Mouse (Mus musculus) spleen, adult 2 months (tissue): ENCODE measurements around the gene Atxn1. TPM values are rescaled to one million over a fixed set of nuclear protein-coding genes. Genes with fewer than 3 reads are reported as not detected.

ENCODE experiments used
- DNase-seq, 2 experiments: peaks; one replicate each; pipeline versions ENCODE4 v3.0.0 to v3.0.0-alpha.2; 2012 to 2021; ENCODE audit warnings: low spot score in 2 of 2, low read depth in 1 of 2
- H3K27ac ChIP-seq: fragments of 200-500 bp; 2 replicates; pipeline ENCODE4 v1.5.1; 2012; ENCODE audit warnings: low read length, inconsistent platforms; ENCODE audit not compliant: insufficient read depth
- H3K27me3 ChIP-seq: fragments of 200-500 bp; 2 replicates; pipeline ENCODE4 v1.6.1; 2012; ENCODE audit warnings: mild to moderate bottlenecking, moderate library complexity, low read length, inconsistent platforms; ENCODE audit not compliant: control insufficient read depth, insufficient read depth
- H3K36me3 ChIP-seq: fragments of 200-500 bp; 2 replicates; pipeline ENCODE4 v1.6.1; 2012; ENCODE audit warnings: mild to moderate bottlenecking, low read length, inconsistent platforms; ENCODE audit not compliant: control insufficient read depth, insufficient read depth
- H3K4me1 ChIP-seq: fragments of 200-500 bp; 2 replicates; pipeline ENCODE4 v1.6.1; 2011; ENCODE audit warnings: inconsistent platforms; ENCODE audit not compliant: control insufficient read depth, insufficient read depth, insufficient read length
- H3K4me3 ChIP-seq: fragments of 200-500 bp; 2 replicates; pipeline ENCODE4 v1.5.1; 2011; ENCODE audit warnings: mild to moderate bottlenecking, inconsistent platforms; ENCODE audit not compliant: insufficient read depth, insufficient read length; ENCODE audit errors: extremely low read depth
- CTCF ChIP-seq: fragments of 200-500 bp; IDR thresholded peaks from 2 replicates; pipeline ENCODE4 v1.5.1; 2011; ENCODE audit warnings: mild to moderate bottlenecking, inconsistent platforms; ENCODE audit not compliant: insufficient read depth, insufficient read length, insufficient replicate concordance; ENCODE audit errors: extremely low read depth
- POLR2A ChIP-seq: fragments of 200-500 bp; IDR thresholded peaks from 2 replicates; pipeline ENCODE4 v1.6.1; 2011; ENCODE audit warnings: low read depth, low read length, inconsistent platforms
- WGBS: fragments of 180-500 bp; shearing (Covaris S2); methylation state at CpG from one replicate; pipeline ENCODE4 v1.1.7; 2018; 5-methylcytosine and 5-hydroxymethylcytosine counted together
- polyA plus RNA-seq: library from polyadenylated mRNA; depleted of rRNA; stranded (reverse); fragments of >200 nt; gene quantifications from 2 replicates; pipeline ENCODE4 v1.2.3, GENCODE M21; 2012

The Atxn1 gene
- polyA plus RNA-seq, 1 experiment = 10.6 TPM

DNA sequence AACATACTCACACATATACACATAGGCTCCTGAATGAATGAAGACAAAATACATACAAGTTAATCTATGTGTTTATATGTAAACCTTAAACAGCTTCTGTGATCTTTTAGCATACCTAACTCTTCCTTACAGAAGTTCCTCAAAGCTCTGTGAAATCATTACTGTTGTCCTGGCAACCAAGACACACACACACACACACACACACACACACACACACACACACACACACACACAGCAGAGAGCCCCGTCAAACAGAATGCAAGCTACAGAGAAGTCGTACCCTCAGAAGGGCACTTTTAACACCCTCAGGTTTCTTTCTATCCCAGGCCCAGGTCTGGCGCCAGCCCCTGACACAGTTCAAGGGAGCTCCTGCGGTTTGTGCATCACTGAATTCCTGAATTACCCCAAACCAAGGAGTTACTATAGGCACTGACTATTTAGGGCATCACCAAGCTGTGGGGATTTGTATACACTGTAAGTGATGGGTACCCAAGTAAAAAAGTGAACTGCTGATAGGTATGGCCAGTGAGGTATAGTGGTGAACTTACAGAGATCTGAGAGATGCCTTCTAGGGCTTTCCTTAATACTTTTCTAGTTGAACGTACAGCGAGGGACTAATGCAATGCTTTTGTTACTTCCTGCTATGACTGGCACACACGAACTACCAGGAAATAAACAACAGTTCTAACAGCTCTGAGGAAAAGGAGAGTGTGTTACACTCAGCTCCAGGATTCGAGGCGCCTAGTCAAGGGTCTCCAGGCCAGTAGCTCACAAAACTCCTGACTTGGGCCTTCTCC lies 75.7 kb downstream of the Atxn1 start:
- DNase-seq = no peak
- Histone ChIP-seq H3K4me3 (no peak overlapping the region), H3K27ac (no peak overlapping the region), H3K4me1 (peaks cover 10% of the 10 kb centered on the region; the same call in 1 of the 2 replicates), H3K27me3 (no peaks in the 10 kb centered on the region), H3K36me3 (no peaks in the 10 kb centered on the region)
- WGBS = 40% methylated on average over 9 of the region's 9 CpGs
- TF ChIP-seq POLR2A = no peak
- TF ChIP-seq CTCF = no peak

DNA sequence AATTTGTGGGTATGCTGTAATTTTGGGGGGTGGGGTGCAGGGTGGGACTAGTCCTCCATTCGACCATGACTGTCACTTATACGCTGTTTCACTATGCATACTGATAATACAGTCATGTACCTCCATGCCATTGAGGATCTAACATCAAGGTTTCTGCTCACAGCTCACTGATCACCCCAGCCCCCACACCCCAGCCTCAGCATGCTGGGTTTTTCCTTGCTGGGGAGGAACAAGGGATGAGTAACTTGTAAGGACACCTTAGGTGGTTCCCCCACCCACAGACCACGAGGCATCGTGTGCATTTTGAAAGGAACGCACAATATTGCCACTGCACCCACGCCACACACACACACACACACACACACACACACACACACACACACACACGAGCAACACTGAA lies 79.9 kb downstream of the Atxn1 start:
- Histone ChIP-seq H3K4me3 (no peak overlapping the region), H3K36me3 (no peaks in the 10 kb centered on the region), H3K27ac (no peak overlapping the region), H3K27me3 (no peaks in the 10 kb centered on the region), H3K4me1 (peaks cover 29% of the 10 kb centered on the region)
- DNase-seq = peak; percentile 57 to 59
- WGBS = 35% methylated on average over 7 of the region's 7 CpGs
- no peak for TF ChIP-seq CTCF
- TF ChIP-seq POLR2A = no peak

DNA sequence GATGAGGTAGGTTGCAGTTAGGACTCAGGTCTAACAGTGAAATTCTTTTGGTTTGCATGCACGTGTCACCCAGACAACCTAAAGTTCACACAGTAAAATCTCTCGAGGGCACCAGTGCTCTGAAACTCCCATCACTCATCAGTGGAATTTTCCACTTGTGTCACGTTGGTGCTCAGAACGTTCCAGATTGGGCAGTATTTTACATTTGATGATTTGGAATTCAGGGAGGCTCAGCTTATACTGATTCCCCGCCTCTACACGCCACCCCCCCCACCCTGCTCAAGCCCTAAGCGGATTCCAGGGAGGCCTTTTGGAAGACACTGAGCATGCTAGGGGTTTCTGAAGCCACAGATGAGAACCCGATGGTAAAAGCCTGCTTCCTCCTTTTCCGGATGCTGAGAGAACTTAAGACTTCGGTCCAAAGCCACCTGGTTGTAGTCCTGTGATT lies 81.0 kb downstream of the Atxn1 start:
- 32% methylated on average over 10 of the region's 10 CpGs for WGBS
- H3K27ac ChIP-seq = no peak overlapping the region

DNA sequence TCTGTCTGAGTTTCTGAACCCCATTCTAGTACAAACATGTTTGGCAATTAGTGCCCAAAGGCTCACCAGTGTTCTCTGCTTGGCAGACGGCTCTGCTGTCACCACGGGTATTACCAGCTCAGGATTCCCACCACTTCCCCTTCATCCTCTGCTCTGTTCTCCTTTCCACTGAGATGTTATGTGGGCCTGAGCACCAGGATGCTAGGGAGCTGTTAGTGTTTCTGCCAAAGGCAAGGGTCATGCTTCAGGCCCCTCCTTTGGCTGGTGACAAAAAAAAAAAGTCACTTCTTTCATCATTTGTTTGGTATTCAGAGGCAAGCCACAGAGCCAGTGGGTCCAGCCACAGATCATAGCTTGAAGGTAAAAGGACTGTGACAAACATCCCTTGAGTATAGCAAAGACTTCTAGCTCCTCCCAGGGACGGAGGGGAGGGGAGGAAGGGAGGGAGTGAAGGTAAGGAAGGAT lies 81.8 kb downstream of the Atxn1 start:
- H3K27me3 ChIP-seq = no peaks in the 10 kb centered on the region
- TF ChIP-seq CTCF (no peak), POLR2A (no peak)
- H3K4me1 ChIP-seq = peaks cover 23% of the 10 kb centered on the region
- DNase-seq = no peak
- WGBS = 30% methylated on average over 3 of the region's 3 CpGs
- H3K27ac ChIP-seq = no peak overlapping the region
- H3K4me3 ChIP-seq = no peak overlapping the region
- H3K36me3 ChIP-seq = no peaks in the 10 kb centered on the region

More for the DNA sequence above, 81.0 kb downstream of the Atxn1 start:
- TF ChIP-seq POLR2A = no peak
- TF ChIP-seq CTCF = no peak
- Histone ChIP-seq H3K4me3 (no peak overlapping the region), H3K27me3 (no peaks in the 10 kb centered on the region), H3K4me1 (peaks cover 23% of the 10 kb centered on the region), H3K36me3 (no peaks in the 10 kb centered on the region)
- no peak for DNase-seq

DNA sequence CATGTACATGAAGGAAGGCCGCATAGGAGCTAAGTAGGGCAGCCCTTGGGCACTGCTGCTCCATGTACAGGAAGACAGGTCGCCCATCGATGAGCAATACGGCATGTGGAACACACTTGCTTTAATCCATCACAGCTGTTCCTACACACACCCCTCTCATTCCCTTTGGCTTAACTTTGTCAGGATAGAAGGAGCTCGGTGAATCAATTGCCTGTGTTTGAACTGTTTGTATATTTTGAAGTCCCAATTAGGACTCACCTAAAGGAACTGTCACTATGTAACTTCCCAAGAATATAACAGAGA lies 84.3 kb downstream of the Atxn1 start:
- peaks cover 41% of the 10 kb centered on the region for H3K4me1 ChIP-seq
- H3K4me3 ChIP-seq = no peak overlapping the region
- H3K27me3 ChIP-seq = no peaks in the 10 kb centered on the region
- H3K27ac ChIP-seq = no peak overlapping the region
- H3K36me3 ChIP-seq = no peaks in the 10 kb centered on the region
- no peak for DNase-seq
- WGBS = 92% methylated on average over 5 of the region's 5 CpGs
- TF ChIP-seq POLR2A (no peak), CTCF (no peak)

DNA sequence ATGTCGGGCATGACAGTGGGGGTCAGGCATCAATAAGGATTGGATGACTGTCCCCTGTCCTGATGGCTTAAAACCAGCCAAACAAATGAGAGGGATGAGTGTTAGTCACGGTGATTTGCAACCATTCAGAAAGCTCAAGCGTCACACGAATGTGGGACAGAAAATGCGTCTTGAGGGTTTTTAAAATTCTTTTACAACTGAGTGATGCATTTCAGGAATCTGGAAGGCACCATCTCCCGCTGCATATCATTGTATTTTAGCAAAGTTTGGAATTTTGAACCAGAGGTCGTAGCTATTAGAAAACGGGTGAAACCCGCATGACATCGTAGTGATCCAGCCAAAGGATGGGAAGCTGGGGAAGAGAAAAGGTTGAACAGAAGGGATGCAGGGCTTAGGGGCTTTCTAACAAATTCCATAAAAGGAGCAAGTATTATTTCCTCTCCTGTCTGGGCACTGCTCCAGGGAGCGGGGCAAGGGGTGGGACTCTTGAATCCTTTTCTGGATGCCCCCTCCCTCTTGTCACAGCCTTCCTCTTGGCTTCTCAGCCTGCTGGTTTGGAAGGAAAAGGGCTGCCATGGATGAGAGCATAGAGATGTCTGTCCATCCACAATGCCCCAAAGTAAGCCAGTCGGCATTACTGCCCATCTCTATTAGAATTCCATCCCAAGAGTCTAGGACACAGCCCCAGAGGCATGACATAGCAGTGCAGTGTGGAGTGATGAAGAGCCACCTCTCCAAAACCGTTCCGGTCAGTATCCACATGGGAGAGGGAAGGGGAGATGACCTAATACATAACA lies 84.9 kb downstream of the Atxn1 start:
- H3K36me3 ChIP-seq = no peaks in the 10 kb centered on the region
- 93% methylated on average over 14 of the region's 14 CpGs for WGBS
- no peaks in the 10 kb centered on the region for H3K27me3 ChIP-seq
- peaks cover 39% of the 10 kb centered on the region for H3K4me1 ChIP-seq
- no peak for DNase-seq
- no peak overlapping the region for H3K27ac ChIP-seq
- no peak overlapping the region for H3K4me3 ChIP-seq
- TF ChIP-seq CTCF = no peak
- TF ChIP-seq POLR2A = no peak

DNA sequence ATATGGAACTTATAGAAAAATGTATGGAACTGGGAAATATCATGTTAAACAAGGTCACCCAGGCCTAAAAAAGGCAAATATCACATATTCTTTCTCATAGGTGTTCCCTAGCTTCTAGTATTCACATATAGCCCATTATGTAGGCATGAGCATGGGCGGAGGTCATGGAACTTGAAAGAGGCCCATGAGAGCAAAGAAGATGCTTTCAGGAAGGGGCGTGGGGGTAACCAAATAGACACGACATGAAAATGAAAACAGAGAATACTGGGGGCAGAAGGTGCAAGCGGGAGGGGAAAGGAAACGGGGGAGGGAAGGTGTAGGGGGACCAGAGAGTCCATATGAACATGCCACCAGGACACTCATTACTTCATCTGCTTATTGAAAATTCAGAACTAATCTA lies 87.9 kb downstream of the Atxn1 start:
- H3K4me1 ChIP-seq = peaks cover 26% of the 10 kb centered on the region
- no peaks in the 10 kb centered on the region for H3K27me3 ChIP-seq
- H3K36me3 ChIP-seq = no peaks in the 10 kb centered on the region
- H3K4me3 ChIP-seq = no peak overlapping the region
- WGBS = 32% methylated on average over 5 of the region's 5 CpGs
- H3K27ac ChIP-seq = no peak overlapping the region
- TF ChIP-seq POLR2A = no peak
- no peak for TF ChIP-seq CTCF
- no peak for DNase-seq
